Mouse (Mus musculus): Measurements from ENCODE around the gene Tpgs1. TPM values are rescaled to one million over a fixed set of nuclear protein-coding genes. Genes with fewer than 3 reads are reported as not detected.

Tpgs1 gene
- polyA plus RNA-seq, 1 experiment from 2014 or later, result 10.4 TPM

- WGBS (ENCODE audit: missing documents), result 93% methylated on average over 5 of the region's 5 CpGs
- peaks cover 52% of the 10 kb centered on the region for H3K79me2 ChIP-seq (ENCODE audit: inconsistent target)
- H3K36me3 ChIP-seq (ENCODE audit: inconsistent target), result peaks cover 26% of the 10 kb centered on the region; the same call in 1 of the 2 replicates
- no peak overlapping the region for H3K27ac ChIP-seq
- H3K4me3 ChIP-seq (ENCODE audit: inconsistent target), result no peak overlapping the region
Observed at GRCm38 (mm10) chr10:79706406-79707094, 37.4 kb downstream of the Tpgs1 start.

- H3K4me3 ChIP-seq (ENCODE audit: inconsistent target), result no peak overlapping the region
- WGBS (ENCODE audit: missing documents), result 100% methylated on average over 1 of the region's 1 CpGs
- H3K79me2 ChIP-seq (ENCODE audit: inconsistent target), result peaks cover 52% of the 10 kb centered on the region
- peaks cover 31% of the 10 kb centered on the region; the same call in 1 of the 2 replicates for H3K36me3 ChIP-seq (ENCODE audit: inconsistent target)
- H3K27ac ChIP-seq, result no peak overlapping the region
Observed at GRCm38 (mm10) chr10:79707162-79707561, 38.0 kb downstream of the Tpgs1 start.

- H3K79me2 ChIP-seq (ENCODE audit: inconsistent target), result peaks cover 52% of the 10 kb centered on the region
- peaks cover 31% of the 10 kb centered on the region; the same call in 1 of the 2 replicates for H3K36me3 ChIP-seq (ENCODE audit: inconsistent target)
- H3K4me3 ChIP-seq (ENCODE audit: inconsistent target), result no peak overlapping the region
- WGBS (ENCODE audit: missing documents), result 83% methylated on average over 4 of the region's 4 CpGs
- no peak overlapping the region for H3K27ac ChIP-seq
Observed at GRCm38 (mm10) chr10:79707759-79708158, 38.6 kb downstream of the Tpgs1 start.

- Histone ChIP-seq H3K4me3 (ENCODE audit: inconsistent target) (no peak overlapping the region), H3K79me2 (ENCODE audit: inconsistent target) (peaks cover 52% of the 10 kb centered on the region), H3K27ac (no peak overlapping the region), H3K36me3 (ENCODE audit: inconsistent target) (peaks cover 31% of the 10 kb centered on the region; the same call in 1 of the 2 replicates)
- 94% methylated on average over 19 of the region's 21 CpGs for WGBS (ENCODE audit: missing documents)
Observed at GRCm38 (mm10) chr10:79708668-79709067, 39.5 kb downstream of the Tpgs1 start.

- no peak overlapping the region for H3K4me3 ChIP-seq (ENCODE audit: inconsistent target)
- H3K79me2 ChIP-seq (ENCODE audit: inconsistent target), result peaks cover 52% of the 10 kb centered on the region
- H3K27ac ChIP-seq, result no peak overlapping the region
- 94% methylated on average over 7 of the region's 7 CpGs for WGBS (ENCODE audit: missing documents)
- peaks cover 31% of the 10 kb centered on the region; the same call in 1 of the 2 replicates for H3K36me3 ChIP-seq (ENCODE audit: inconsistent target)
Observed at GRCm38 (mm10) chr10:79709307-79709706, 40.1 kb downstream of the Tpgs1 start.

GRCm38 (mm10) chr10:79712029-79712428 is 42.9 kb downstream of the Tpgs1 start:
- no peak overlapping the region for H3K27ac ChIP-seq
- WGBS (ENCODE audit: missing documents), result 100% methylated on average over 1 of the region's 1 CpGs
- H3K4me3 ChIP-seq (ENCODE audit: inconsistent target), result no peak overlapping the region
- peaks cover 26% of the 10 kb centered on the region for H3K79me2 ChIP-seq (ENCODE audit: inconsistent target)
- H3K36me3 ChIP-seq (ENCODE audit: inconsistent target), result peaks cover 31% of the 10 kb centered on the region; the same call in 1 of the 2 replicates

- 32% methylated on average over 4 of the region's 6 CpGs for WGBS (ENCODE audit: missing documents)
- no peak overlapping the region for H3K4me3 ChIP-seq (ENCODE audit: inconsistent target)
- peaks cover 31% of the 10 kb centered on the region; the same call in 1 of the 2 replicates for H3K36me3 ChIP-seq (ENCODE audit: inconsistent target)
- peaks cover 20% of the 10 kb centered on the region for H3K79me2 ChIP-seq (ENCODE audit: inconsistent target)
- H3K27ac ChIP-seq, result no peak overlapping the region
Observed at GRCm38 (mm10) chr10:79712499-79713126, 43.4 kb downstream of the Tpgs1 start.

- Histone ChIP-seq H3K27ac (no peak overlapping the region), H3K79me2 (ENCODE audit: inconsistent target) (peaks cover 15% of the 10 kb centered on the region), H3K4me3 (ENCODE audit: inconsistent target) (no peak overlapping the region), H3K36me3 (ENCODE audit: inconsistent target) (peaks cover 31% of the 10 kb centered on the region; the same call in 1 of the 2 replicates)
- 45% methylated on average over 1 of the region's 1 CpGs for WGBS (ENCODE audit: missing documents)
Observed at GRCm38 (mm10) chr10:79713163-79713562, 44.0 kb downstream of the Tpgs1 start.

- Histone ChIP-seq H3K36me3 (ENCODE audit: inconsistent target) (peaks cover 20% of the 10 kb centered on the region; the same call in 1 of the 2 replicates), H3K4me3 (ENCODE audit: inconsistent target) (no peak overlapping the region), H3K79me2 (ENCODE audit: inconsistent target) (no peaks in the 10 kb centered on the region), H3K27ac (no peak overlapping the region)
- WGBS (ENCODE audit: missing documents), result 74% methylated on average over 4 of the region's 4 CpGs
Observed at GRCm38 (mm10) chr10:79714996-79715395, 45.8 kb downstream of the Tpgs1 start.

- WGBS (ENCODE audit: missing documents), result 2% methylated on average over 77 of the region's 91 CpGs
- Histone ChIP-seq H3K4me3 (ENCODE audit: inconsistent target) (no peak within 1 kb of the TSS), H3K79me2 (ENCODE audit: inconsistent target) (no peaks in the 10 kb centered on the region), H3K27ac (no peak within 1 kb of the TSS), H3K36me3 (ENCODE audit: inconsistent target) (0 out of 2 replicates have a peak, but pooled peaks cover 6% of the 10 kb centered on the region)
Observed at GRCm38 (mm10) chr10:79716254-79716987, 47.3 kb downstream of the Tpgs1 start, which contains the start of gene Hcn2. TSS of gene Hcn2 (plus strand) at chr10:79716634.

- no peaks in the 10 kb centered on the region for H3K79me2 ChIP-seq (ENCODE audit: inconsistent target)
- 0 out of 2 replicates have a peak, but pooled peaks cover under 1% of the 10 kb centered on the region for H3K36me3 ChIP-seq (ENCODE audit: inconsistent target)
- H3K4me3 ChIP-seq (ENCODE audit: inconsistent target), result no peak overlapping the region
- no peak overlapping the region for H3K27ac ChIP-seq
- WGBS (ENCODE audit: missing documents), result 0% methylated on average over 42 of the region's 44 CpGs
Observed at GRCm38 (mm10) chr10:79716988-79717355, 47.8 kb downstream of the Tpgs1 start.

- no peak overlapping the region for H3K27ac ChIP-seq
- no peaks in the 10 kb centered on the region for H3K79me2 ChIP-seq (ENCODE audit: inconsistent target)
- H3K4me3 ChIP-seq (ENCODE audit: inconsistent target), result no peak overlapping the region
- 6% methylated on average over 29 of the region's 43 CpGs for WGBS (ENCODE audit: missing documents)
- H3K36me3 ChIP-seq (ENCODE audit: inconsistent target), result no peaks in the 10 kb centered on the region
Observed at GRCm38 (mm10) chr10:79717640-79718357, 48.6 kb downstream of the Tpgs1 start.

GRCm38 (mm10) chr10:79721089-79721488 is 51.9 kb downstream of the Tpgs1 start:
- WGBS (ENCODE audit: missing documents), result 73% methylated on average over 5 of the region's 5 CpGs
- no peaks in the 10 kb centered on the region for H3K36me3 ChIP-seq (ENCODE audit: inconsistent target)
- no peak overlapping the region for H3K27ac ChIP-seq
- H3K4me3 ChIP-seq (ENCODE audit: inconsistent target), result no peak overlapping the region
- H3K79me2 ChIP-seq (ENCODE audit: inconsistent target), result no peaks in the 10 kb centered on the region

GRCm38 (mm10) chr10:79723047-79723446 is 53.9 kb downstream of the Tpgs1 start:
- Histone ChIP-seq H3K36me3 (ENCODE audit: inconsistent target) (no peaks in the 10 kb centered on the region), H3K4me3 (ENCODE audit: inconsistent target) (no peak overlapping the region), H3K79me2 (ENCODE audit: inconsistent target) (no peaks in the 10 kb centered on the region), H3K27ac (no peak overlapping the region)
- WGBS (ENCODE audit: missing documents), result 74% methylated on average over 6 of the region's 6 CpGs

Measured in macrophage (primary cell).